Mouse (Mus musculus) limb, embryonic 12.5 days (tissue): ENCODE data around the gene Zfp937. TPM values are rescaled to one million over a fixed set of nuclear protein-coding genes. Genes with fewer than 3 reads are reported as not detected.
"Not testable (repeated sequence)": the region's sequence is repeated elsewhere in the genome, so short reads cannot be mapped to it uniquely, and the experiment has no call there.

Experiments used
- ATAC-seq: fragments of 200-750 bp; cut with Nextera tagmentation; 2 replicates; pipeline ENCODE4 v1.8.0; 2017; ENCODE audit warnings: low read depth, moderate TSS enrichment; ENCODE audit not compliant: insufficient number of reproducible peaks, insufficient read depth, low FRiP score, low TSS enrichment
- H3K27ac ChIP-seq: fragments of 300-500 bp; sonication (generic); 2 replicates; pipeline ENCODE4 v1.5.1; 2016; ENCODE audit warnings: mild to moderate bottlenecking, moderate library complexity
- H3K27me3 ChIP-seq: fragments of 300-500 bp; sonication (generic); 2 replicates; pipeline ENCODE4 v1.6.1; 2016; ENCODE audit warnings: mild to moderate bottlenecking, moderate library complexity
- H3K36me3 ChIP-seq: fragments of 300-500 bp; sonication (generic); 2 replicates; pipeline ENCODE4 v1.6.1; 2016; ENCODE audit warnings: mild to moderate bottlenecking, moderate library complexity
- H3K4me1 ChIP-seq: fragments of 300-500 bp; sonication (generic); replicated peaks from 2 replicates; pipeline ENCODE4 v1.6.1; 2016
- H3K4me2 ChIP-seq: fragments of 300-500 bp; sonication (generic); 2 replicates; pipeline ENCODE4 v1.6.1; 2016; ENCODE audit warnings: mild to moderate bottlenecking, moderate library complexity
- H3K4me3 ChIP-seq: fragments of 300-500 bp; sonication (generic); replicated peaks from 2 replicates; pipeline ENCODE4 v1.5.1; 2016; ENCODE audit warnings: mild to moderate bottlenecking
- H3K9ac ChIP-seq: fragments of 300-500 bp; sonication (generic); replicated peaks from 2 replicates; pipeline ENCODE4 v1.6.1; 2016; ENCODE audit warnings: mild to moderate bottlenecking, moderate library complexity
- H3K9me3 ChIP-seq: fragments of 300-500 bp; sonication (generic); 2 replicates; pipeline ENCODE4 v1.6.1; 2016; ENCODE audit warnings: mild to moderate bottlenecking, moderate library complexity
- WGBS: fragments of 180-500 bp; shearing (Covaris S2); methylation state at CpG from one replicate; pipeline ENCODE4 v1.1.7; 2016; 5-methylcytosine and 5-hydroxymethylcytosine counted together
- polyA plus RNA-seq: library from polyadenylated mRNA; unstranded; fragments of >200 nt; fragmentation: Nextera tagmentation; extraction: Ambion mirVana; gene quantifications from 2 replicates; pipeline ENCODE4 v1.2.1, GENCODE M21; 2016

Gene Zfp937
- polyA plus RNA-seq: 11.2 and 11.5 TPM in 2 replicates

GRCm38 (mm10) chr2:150217600-150218362 lies at the start of gene Zfp937:
Gene Zfp937, plus strand, starts transcription at chr2:150218073.
- H3K4me2 ChIP-seq: peak within 1 kb of the TSS; percentile 52
- peak; percentile 100 for ATAC-seq
- H3K4me1 ChIP-seq, H3K36me3 ChIP-seq, H3K27me3 ChIP-seq, H3K9me3 ChIP-seq, H3K27ac ChIP-seq: not testable (repeated sequence)
- H3K4me3 ChIP-seq: peak within 1 kb of the TSS; percentile 47
- H3K9ac ChIP-seq: peak within 1 kb of the TSS; percentile 44; the same call in 1 of the 2 replicates
- WGBS: under 1% methylated on average over 15 of the region's 15 CpGs

GRCm38 (mm10) chr2:150173833-150174232 lies 44.0 kb upstream of the Zfp937 start:
- peaks cover 11% of the 10 kb centered on the region for H3K9me3 ChIP-seq
- no peaks in the 10 kb centered on the region for H3K27me3 ChIP-seq
- no peak overlapping the region for H3K9ac ChIP-seq

GRCm38 (mm10) chr2:150179579-150179978 lies 38.3 kb upstream of the Zfp937 start, which contains the start of gene Gm10770:
Gene Gm10770, minus strand, starts transcription at chr2:150179679.
- not testable (repeated sequence) for H3K4me2 ChIP-seq, H3K4me3 ChIP-seq, H3K4me1 ChIP-seq, H3K27ac ChIP-seq, H3K36me3 ChIP-seq, ATAC-seq, H3K9ac ChIP-seq, H3K27me3 ChIP-seq
- peaks cover 11% of the 10 kb centered on the region for H3K9me3 ChIP-seq
- 82% methylated on average over 4 of the region's 4 CpGs for WGBS

More at GRCm38 (mm10) chr2:150173833-150174232, 44.0 kb upstream of the Zfp937 start:
- no peak for ATAC-seq
- Histone ChIP-seq H3K36me3 (no peaks in the 10 kb centered on the region), H3K4me3 (no peak overlapping the region), H3K27ac (no peak overlapping the region), H3K4me2 (no peak overlapping the region), H3K4me1 (no peaks in the 10 kb centered on the region)

GRCm38 (mm10) chr2:150181046-150181445 lies 36.8 kb upstream of the Zfp937 start:
- ATAC-seq, H3K4me1 ChIP-seq, H3K9ac ChIP-seq, H3K27me3 ChIP-seq, H3K4me3 ChIP-seq, H3K36me3 ChIP-seq, H3K4me2 ChIP-seq, H3K27ac ChIP-seq: not testable (repeated sequence)
- peaks cover 11% of the 10 kb centered on the region; the same call in 1 of the 2 replicates for H3K9me3 ChIP-seq

- not testable (repeated sequence) for H3K27ac ChIP-seq, H3K9ac ChIP-seq, H3K4me2 ChIP-seq, H3K36me3 ChIP-seq, H3K27me3 ChIP-seq, H3K4me3 ChIP-seq, ATAC-seq, H3K4me1 ChIP-seq
- peaks cover 11% of the 10 kb centered on the region; the same call in 1 of the 2 replicates for H3K9me3 ChIP-seq
- 78% methylated on average over 7 of the region's 7 CpGs for WGBS
Observed at GRCm38 (mm10) chr2:150181570-150181999, 36.3 kb upstream of the Zfp937 start, which contains the start of gene Gm14139. Gene Gm14139, plus strand, starts transcription at chr2:150181755.

GRCm38 (mm10) chr2:150218363-150218725 lies 471 bp downstream of the Zfp937 start:
- ATAC-seq, H3K36me3 ChIP-seq, H3K9me3 ChIP-seq, H3K4me1 ChIP-seq, H3K27me3 ChIP-seq, H3K27ac ChIP-seq: not testable (repeated sequence)
- peak overlapping the region; percentile 47 for H3K4me3 ChIP-seq
- H3K9ac ChIP-seq: peak overlapping the region; percentile 44; the same call in 1 of the 2 replicates
- WGBS: 11% methylated on average over 4 of the region's 4 CpGs
- peak overlapping the region; percentile 52 for H3K4me2 ChIP-seq

- H3K9ac ChIP-seq, ATAC-seq, H3K4me3 ChIP-seq, H3K27ac ChIP-seq, H3K27me3 ChIP-seq, H3K4me1 ChIP-seq, H3K4me2 ChIP-seq, H3K9me3 ChIP-seq, H3K36me3 ChIP-seq: not testable (repeated sequence)
Observed at GRCm38 (mm10) chr2:150223263-150223662, 5.4 kb downstream of the Zfp937 start.

- no peaks in the 10 kb centered on the region for H3K27me3 ChIP-seq
- peaks cover 42% of the 10 kb centered on the region for H3K9me3 ChIP-seq
- ATAC-seq: no peak
- H3K27ac ChIP-seq: no peak overlapping the region
- H3K4me1 ChIP-seq: no peaks in the 10 kb centered on the region
- WGBS: 89% methylated on average over 2 of the region's 2 CpGs
- no peak overlapping the region for H3K4me3 ChIP-seq
- no peak overlapping the region for H3K4me2 ChIP-seq
- H3K9ac ChIP-seq: no peak overlapping the region
- peaks cover 23% of the 10 kb centered on the region for H3K36me3 ChIP-seq
Observed at GRCm38 (mm10) chr2:150243211-150243610, 25.3 kb downstream of the Zfp937 start.

- not testable (repeated sequence) for H3K9ac ChIP-seq, H3K4me1 ChIP-seq, H3K9me3 ChIP-seq, ATAC-seq, H3K27ac ChIP-seq, H3K4me3 ChIP-seq, H3K4me2 ChIP-seq, H3K36me3 ChIP-seq, H3K27me3 ChIP-seq
- WGBS: 57% methylated on average over 2 of the region's 2 CpGs
Observed at GRCm38 (mm10) chr2:150255491-150255890, 37.6 kb downstream of the Zfp937 start, which contains the start of gene Gm21994. Gene Gm21994, minus strand, starts transcription at chr2:150255591.

- H3K27me3 ChIP-seq, H3K36me3 ChIP-seq, H3K4me1 ChIP-seq, H3K9me3 ChIP-seq, H3K4me3 ChIP-seq, H3K4me2 ChIP-seq, H3K9ac ChIP-seq, H3K27ac ChIP-seq, ATAC-seq: not testable (repeated sequence)
- WGBS: 65% methylated on average over 2 of the region's 2 CpGs
Observed at GRCm38 (mm10) chr2:150256861-150257260, 39.0 kb downstream of the Zfp937 start.

GRCm38 (mm10) chr2:150257291-150257690 lies 39.4 kb downstream of the Zfp937 start, which contains the start of gene Gm14124:
Gene Gm14124, plus strand, starts transcription at chr2:150257517.
- not testable (repeated sequence) for H3K27me3 ChIP-seq, ATAC-seq, H3K4me3 ChIP-seq, H3K9ac ChIP-seq, H3K27ac ChIP-seq, H3K9me3 ChIP-seq, H3K4me1 ChIP-seq, H3K36me3 ChIP-seq, H3K4me2 ChIP-seq
- WGBS: 82% methylated on average over 4 of the region's 4 CpGs
